9 mouse cellular contexts compared by ENCODE assay signal in genomic region chr6:135368230-135368629, GRCm38 (mm10). TPM values are rescaled to one million over a fixed set of nuclear protein-coding genes. Genes with fewer than 3 reads are reported as not detected.
DNase-seq lines count a peak whose midpoint lies in the region; ATAC-seq lines count a peak whose summit lies in the region.
"Had no signal": no experiment of that assay in that cellular context is flagged by ENCODE, and none has a peak within 500 bp of the region (broad histone marks: within the 10 kb centered on the region; RNA-seq: fewer than 3 reads in every experiment).

No protein-coding gene starts in this region.

- ATAC-seq in heart, embryonic 13.5 days (ENCODE audit: extremely low read depth, insufficient number of reproducible peaks, low FRiP score, low TSS enrichment), result no peak
- ATAC-seq in limb, embryonic 15.5 days (ENCODE audit: insufficient number of reproducible peaks, low FRiP score, low TSS enrichment, low read depth), result no peak

- H3K4me3 ChIP-seq in heart, embryonic 13.5 days, result no peak overlapping the region
- H3K4me3 ChIP-seq in limb, embryonic 15.5 days, result no peak overlapping the region
- H3K4me3 ChIP-seq: neural tube, embryonic 12.5 days had no signal

- H3K27ac ChIP-seq in heart, embryonic 13.5 days (replicated peaks), result peak overlapping the region; percentile 60
- H3K27ac ChIP-seq in limb, embryonic 15.5 days, result peak overlapping the region; percentile 76

- peak; percentile 17 to 48 for DNase-seq in cerebellum, postnatal 25 days
- no peak for DNase-seq in cerebellum, adult 9-11 months
- peak; percentile 13 for DNase-seq in R1 (ENCODE audit: low read depth, low spot score)
- no peak for DNase-seq in urinary bladder, postnatal 10 days (ENCODE audit: low spot score)
- no peak for DNase-seq in layer of hippocampus, adult 11-12 months (ENCODE audit: low spot score)
- DNase-seq in ovary, postnatal 14 days (ENCODE audit: low spot score), result no peak

- H3K27me3 ChIP-seq in heart, embryonic 13.5 days (replicated peaks), result no peaks in the 10 kb centered on the region
- no peaks in the 10 kb centered on the region for H3K27me3 ChIP-seq in limb, embryonic 15.5 days
- H3K27me3 ChIP-seq: neural tube, embryonic 12.5 days had no signal

- H3K36me3 ChIP-seq in heart, embryonic 13.5 days, result 0 out of 2 replicates have a peak, but pooled peaks cover 6% of the 10 kb centered on the region
- peaks cover 18% of the 10 kb centered on the region for H3K36me3 ChIP-seq in limb, embryonic 15.5 days
- H3K36me3 ChIP-seq: neural tube, embryonic 12.5 days had no signal

- peaks cover 41% of the 10 kb centered on the region for H3K4me1 ChIP-seq in heart, embryonic 13.5 days
- H3K4me1 ChIP-seq in limb, embryonic 15.5 days, result peaks cover 83% of the 10 kb centered on the region
- H3K4me1 ChIP-seq: neural tube, embryonic 12.5 days had no signal

- no peak overlapping the region for H3K4me2 ChIP-seq in heart, embryonic 13.5 days
- peak overlapping the region; percentile 11; the same call in 1 of the 2 replicates for H3K4me2 ChIP-seq in limb, embryonic 15.5 days
- H3K4me2 ChIP-seq: neural tube, embryonic 12.5 days had no signal

- 49% methylated on average over 6 of the region's 6 CpGs for WGBS in heart, embryonic 13.5 days
- WGBS in limb, embryonic 15.5 days, result 40% methylated on average over 6 of the region's 6 CpGs

- no peaks in the 10 kb centered on the region for H3K9me3 ChIP-seq in heart, embryonic 13.5 days
- no peaks in the 10 kb centered on the region for H3K9me3 ChIP-seq in limb, embryonic 15.5 days
- H3K9me3 ChIP-seq: neural tube, embryonic 12.5 days had no signal

- H3K9ac ChIP-seq in heart, embryonic 13.5 days, result 0 out of 2 replicates have a peak overlapping the region, but pooled peaks have one; percentile 2
- no peak overlapping the region for H3K9ac ChIP-seq in limb, embryonic 15.5 days
- H3K9ac ChIP-seq: neural tube, embryonic 12.5 days had no signal

RNA-seq across cellular contexts. Expression of gene Emp1, which starts 5.9 kb away (rescaled TPM):
- 37.4 and 38.4 TPM in 2 replicates for polyA plus RNA-seq in heart, embryonic 13.5 days (2015; fragmentation: Nextera tagmentation; extraction: Ambion mirVana)
- 244 and 369 TPM in 2 replicates for polyA plus RNA-seq in limb, embryonic 15.5 days (2015; fragmentation: Nextera tagmentation; extraction: Ambion mirVana)

RNA-seq across cellular contexts. Expression of gene Pbp2, which starts 58.0 kb away (rescaled TPM):
- polyA plus RNA-seq in heart, embryonic 13.5 days (2015; fragmentation: Nextera tagmentation; extraction: Ambion mirVana), result not detected in 2 replicates
- polyA plus RNA-seq in limb, embryonic 15.5 days (2015; fragmentation: Nextera tagmentation; extraction: Ambion mirVana), result 2.6 and 3.4 TPM in 2 replicates

Comparison
In these comparisons a context has a peak if more than half of its experiments do, and no peak if none do; other contexts are left out.
1. DNase-seq: peak in cerebellum, postnatal 25 days (2 of 2) and R1 (single experiment); none in cerebellum, adult 9-11 months (single experiment), urinary bladder, postnatal 10 days (single experiment), layer of hippocampus, adult 11-12 months (single experiment) and ovary, postnatal 14 days (single experiment).